15 mouse cellular contexts compared by ENCODE assay signal in the genomic region with DNA sequence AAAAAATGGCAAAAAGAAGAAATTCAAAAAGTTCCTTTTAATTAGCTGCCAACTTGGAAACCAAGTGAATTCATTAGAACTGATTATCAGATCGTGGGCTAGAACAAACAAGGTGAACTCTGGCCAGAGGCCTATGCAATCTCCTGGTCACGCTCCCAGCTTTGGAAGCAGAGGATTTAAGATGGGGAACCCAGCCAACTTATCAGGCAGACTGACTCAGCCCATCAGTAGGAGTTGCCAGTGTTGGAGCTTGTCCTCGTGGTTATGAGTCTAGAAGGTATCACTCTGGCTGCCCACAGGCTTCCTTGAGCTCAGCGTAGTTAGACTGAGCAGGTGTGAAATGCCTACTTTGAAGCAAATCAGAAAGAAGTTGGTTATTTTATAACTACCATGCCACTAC. TPM values are rescaled to one million over a fixed set of nuclear protein-coding genes. Genes with fewer than 3 reads are reported as not detected.
A peak's percentile ranks its signal among the peaks of the same experiment; 100 is the strongest.
DNase-seq lines count a peak whose midpoint lies in the region; ATAC-seq and TF ChIP-seq lines count a peak whose summit lies in the region.
"Had no signal": no experiment of that assay in that cellular context is flagged by ENCODE, and none has a peak within 500 bp of the region (broad histone marks: within the 10 kb centered on the region; RNA-seq: fewer than 3 reads in every experiment).

No protein-coding gene starts in this region.

- ATAC-seq in kidney, embryonic 14.5 days (ENCODE audit: low FRiP score, low TSS enrichment) = no peak
- ATAC-seq in lung, postnatal 0 days = no peak
- ATAC-seq: midbrain, embryonic 15.5 days had no signal

- peaks cover 20% of the 10 kb centered on the region for H3K79me2 ChIP-seq in C2C12 (ENCODE audit: control insufficient read depth, insufficient read depth)

- no peaks in the 10 kb centered on the region for H3K9me3 ChIP-seq in kidney, embryonic 14.5 days (ENCODE audit: control insufficient read depth, low read length)
- H3K9me3 ChIP-seq in lung, postnatal 0 days (ENCODE audit: low read length) = no peaks in the 10 kb centered on the region
- H3K9me3 ChIP-seq: liver, embryonic 15.5 days; midbrain, embryonic 15.5 days had no signal

- H3K9ac ChIP-seq in kidney, embryonic 14.5 days (ENCODE audit: low read depth, low read length) = no peak overlapping the region
- H3K9ac ChIP-seq in lung, postnatal 0 days (replicated peaks; ENCODE audit: low read depth) = no peak overlapping the region
- H3K9ac ChIP-seq: liver, embryonic 15.5 days; midbrain, embryonic 15.5 days had no signal

- no peak for TF ChIP-seq CTCF in C2C12 (IDR thresholded peaks at IDR 0.05; ENCODE audit: control insufficient read depth, insufficient read depth, insufficient read length)
- TF ChIP-seq CTCF in lung, postnatal 0 days (IDR thresholded peaks at IDR 0.05) = no peak

- no peaks in the 10 kb centered on the region for H3K27me3 ChIP-seq in kidney, embryonic 14.5 days (ENCODE audit: control insufficient read depth, insufficient read depth, low read length)
- no peaks in the 10 kb centered on the region for H3K27me3 ChIP-seq in C2C12 (ENCODE audit: control insufficient read depth, insufficient read depth, insufficient read length)
- no peaks in the 10 kb centered on the region for H3K27me3 ChIP-seq in lung, postnatal 0 days (replicated peaks; ENCODE audit: insufficient read depth, low read length)
- H3K27me3 ChIP-seq: liver, embryonic 15.5 days; midbrain, embryonic 15.5 days had no signal

- peaks cover 3% of the 10 kb centered on the region for H3K79me3 ChIP-seq in C2C12 (ENCODE audit: low read depth)

- peaks cover 8% of the 10 kb centered on the region for H3K4me1 ChIP-seq in kidney, embryonic 14.5 days (ENCODE audit: control insufficient read depth, insufficient read depth, low read length)
- peaks cover 4% of the 10 kb centered on the region; the same call in 1 of the 2 replicates for H3K4me1 ChIP-seq in lung, postnatal 0 days (ENCODE audit: insufficient read depth, low read depth, low read length)

- no peak for TF ChIP-seq EP300 in lung, postnatal 0 days (IDR thresholded peaks at IDR 0.05)

- WGBS in kidney, embryonic 14.5 days = 74% methylated on average over 4 of the region's 4 CpGs
- 59% methylated on average over 4 of the region's 4 CpGs for WGBS in lung, postnatal 0 days

- peak; percentile 70 to 85 for DNase-seq in adrenal gland, adult (ENCODE audit: inconsistent age in 2 of 2, low spot score in 1 of 2)
- no peak for DNase-seq in adrenal gland, postnatal 4 days (ENCODE audit: low spot score in 2 of 2)
- DNase-seq in kidney, postnatal 36 days = peak; percentile 30 to 71
- peak; percentile 32 for DNase-seq in adrenal gland, postnatal 25 days
- DNase-seq in frontal cortex, postnatal 14 days (ENCODE audit: low spot score in 2 of 2) = no peak
- DNase-seq in lung, postnatal 0 days (ENCODE audit: low spot score) = no peak
- DNase-seq: cerebellum, postnatal 14 days; gastrocnemius, postnatal 36 days; left cerebral cortex, postnatal 4 days; retina, postnatal 1 day had no signal

- no peak overlapping the region for H3ac ChIP-seq in C2C12 (ENCODE audit: control insufficient read depth, insufficient read length, low read depth)

- H3K27ac ChIP-seq in kidney, embryonic 14.5 days (ENCODE audit: low read depth, low read length) = no peak overlapping the region
- H3K27ac ChIP-seq in lung, postnatal 0 days (ENCODE audit: low read length) = no peak overlapping the region
- H3K27ac ChIP-seq: liver, embryonic 15.5 days; macrophage; midbrain, embryonic 15.5 days had no signal

- H3K4me2 ChIP-seq in kidney, embryonic 14.5 days (replicated peaks; ENCODE audit: low read depth, low read length) = no peak overlapping the region
- no peak overlapping the region for H3K4me2 ChIP-seq in lung, postnatal 0 days (replicated peaks; ENCODE audit: low read depth, low read length)
- H3K4me2 ChIP-seq: liver, embryonic 15.5 days; midbrain, embryonic 15.5 days had no signal

- no peaks in the 10 kb centered on the region for H3K36me3 ChIP-seq in kidney, embryonic 14.5 days (ENCODE audit: control insufficient read depth, insufficient read depth, low read length)
- H3K36me3 ChIP-seq in C2C12 (ENCODE audit: control insufficient read depth, insufficient read depth) = no peaks in the 10 kb centered on the region
- H3K36me3 ChIP-seq in lung, postnatal 0 days (ENCODE audit: insufficient read depth, low read length) = no peaks in the 10 kb centered on the region
- H3K36me3 ChIP-seq: liver, embryonic 15.5 days; midbrain, embryonic 15.5 days had no signal

- no peak overlapping the region for H3K4me3 ChIP-seq in kidney, embryonic 14.5 days (ENCODE audit: low read length)
- no peak overlapping the region for H3K4me3 ChIP-seq in C2C12 (ENCODE audit: insufficient read depth, poor library complexity, severe bottlenecking)
- H3K4me3 ChIP-seq in lung, postnatal 0 days (ENCODE audit: low read depth, low read length) = no peak overlapping the region
- H3K4me3 ChIP-seq: liver, embryonic 15.5 days; midbrain, embryonic 15.5 days had no signal

TF ChIP-seq in C2C12, 6 proteins besides CTCF, POLR2A, EP300 and RAD21:
- peak; percentile 28 for TF ChIP-seq MAX (IDR thresholded peaks at IDR 0.05)
- no peak for TF ChIP-seq MYOG (IDR thresholded peaks at IDR 0.05; ENCODE audit: control insufficient read depth, extremely low read depth, insufficient read length)
TF ChIP-seq in C2C12: peak in this region for 1.

RNA-seq across cellular contexts. Expression of a gene that starts 3.9 kb away (rescaled TPM):
- total RNA-seq in adrenal gland, postnatal 4 days (2021) = 10 to 100 TPM; 12.5 to 14.2 TPM
- 22.2 and 31.9 TPM in 2 replicates for polyA plus RNA-seq in kidney, embryonic 14.5 days (2014; fragmentation: Nextera tagmentation; extraction: Ambion mirVana)
- polyA plus RNA-seq in C2C12 (2012; fragmentation: generic; extraction: Trizol) = 19.8 TPM
- total RNA-seq in adrenal gland, postnatal 25 days (2021) = 13.2 and 14.5 TPM in 2 replicates
- 10.7 and 12.5 TPM in 2 replicates for polyA plus RNA-seq in lung, postnatal 0 days (2015; fragmentation: Nextera tagmentation; extraction: Ambion mirVana)

RNA-seq across cellular contexts. Expression of a gene that starts 4.0 kb away (rescaled TPM):
- total RNA-seq in adrenal gland, postnatal 4 days (2021) = 100 to 1,000 TPM; 429 to 512 TPM
- 571 and 767 TPM in 2 replicates for polyA plus RNA-seq in kidney, embryonic 14.5 days (2014; fragmentation: Nextera tagmentation; extraction: Ambion mirVana)
- 418 TPM for polyA plus RNA-seq in C2C12 (2012; fragmentation: generic; extraction: Trizol)
- 791 and 964 TPM in 2 replicates for total RNA-seq in adrenal gland, postnatal 25 days (2021)
- 646 and 687 TPM in 2 replicates for polyA plus RNA-seq in lung, postnatal 0 days (2015; fragmentation: Nextera tagmentation; extraction: Ambion mirVana)

RNA-seq across cellular contexts. Expression of a gene that starts 51.0 kb away (rescaled TPM):
- total RNA-seq in adrenal gland, postnatal 4 days (2021) = 10 to 100 TPM; 17.5 to 18.5 TPM
- 40.5 and 44.1 TPM in 2 replicates for polyA plus RNA-seq in kidney, embryonic 14.5 days (2014; fragmentation: Nextera tagmentation; extraction: Ambion mirVana)
- polyA plus RNA-seq in C2C12 (2012; fragmentation: generic; extraction: Trizol) = 38.4 TPM
- 9.2 and 10.3 TPM in 2 replicates for total RNA-seq in adrenal gland, postnatal 25 days (2021)
- 121 and 127 TPM in 2 replicates for polyA plus RNA-seq in lung, postnatal 0 days (2015; fragmentation: Nextera tagmentation; extraction: Ambion mirVana)

Comparison
In these comparisons a context has a peak if more than half of its experiments do, and no peak if none do; other contexts are left out.
1. DNase-seq: peak in adrenal gland, adult (2 of 2), kidney, postnatal 36 days (2 of 2) and adrenal gland, postnatal 25 days (single experiment); none in adrenal gland, postnatal 4 days (0 of 2), frontal cortex, postnatal 14 days (0 of 2) and lung, postnatal 0 days (single experiment).